Mouse (Mus musculus) urinary bladder, postnatal 36 days (tissue): ENCODE results near the gene Krtap5-1.
A peak's percentile ranks its signal among the peaks of the same experiment; 100 is the strongest.
"Not testable (repeated sequence)": the region's sequence is repeated elsewhere in the genome, so short reads cannot be mapped to it uniquely, and the experiment has no call there.

Experiments
- DNase-seq, 2 experiments: peaks; one replicate each; pipeline ENCODE4 v3.0.0; 2022; ENCODE audit warnings: low spot score in 2 of 2, mixed read lengths in 1 of 2

Gene Krtap5-1

GRCm38 (mm10) chr7:142297018-142297417 lies at the start of gene Krtap5-1:
Gene Krtap5-1 (minus strand): TSS chr7:142297118.
- DNase-seq, result not testable (repeated sequence)

GRCm38 (mm10) chr7:142342247-142342640 lies 45.3 kb upstream of the Krtap5-1 start:
- DNase-seq, result no peak

GRCm38 (mm10) chr7:142341564-142342246 lies 44.8 kb upstream of the Krtap5-1 start:
- DNase-seq, result peak in 1 of 2 experiments; percentile 42

GRCm38 (mm10) chr7:142340269-142340970 lies 43.5 kb upstream of the Krtap5-1 start:
- no peak for DNase-seq

- no peak for DNase-seq
Observed at GRCm38 (mm10) chr7:142335151-142335550, 38.2 kb upstream of the Krtap5-1 start.

GRCm38 (mm10) chr7:142334246-142334645 lies 37.3 kb upstream of the Krtap5-1 start:
- peak; percentile 87 for DNase-seq

- not testable (repeated sequence) for DNase-seq
Observed at GRCm38 (mm10) chr7:142332741-142333140, 35.8 kb upstream of the Krtap5-1 start.

GRCm38 (mm10) chr7:142331281-142331680 lies 34.4 kb upstream of the Krtap5-1 start:
- no peak for DNase-seq

GRCm38 (mm10) chr7:142330271-142330724 lies 33.4 kb upstream of the Krtap5-1 start:
- no peak for DNase-seq

GRCm38 (mm10) chr7:142328507-142328906 lies 31.6 kb upstream of the Krtap5-1 start:
- no peak for DNase-seq

- DNase-seq, result no peak
Observed at GRCm38 (mm10) chr7:142326714-142327445, 30.0 kb upstream of the Krtap5-1 start.

- no peak for DNase-seq
Observed at GRCm38 (mm10) chr7:142323396-142324117, 26.6 kb upstream of the Krtap5-1 start.

- DNase-seq, result no peak
Observed at GRCm38 (mm10) chr7:142322641-142323040, 25.7 kb upstream of the Krtap5-1 start.

- DNase-seq, result not testable (repeated sequence)
Observed at GRCm38 (mm10) chr7:142321637-142322306, 24.9 kb upstream of the Krtap5-1 start.

- DNase-seq, result no peak
Observed at GRCm38 (mm10) chr7:142320906-142321305, 24.0 kb upstream of the Krtap5-1 start.

- no peak for DNase-seq
Observed at GRCm38 (mm10) chr7:142319124-142319523, 22.2 kb upstream of the Krtap5-1 start.

GRCm38 (mm10) chr7:142317216-142317615 lies 20.3 kb upstream of the Krtap5-1 start:
- no peak for DNase-seq

GRCm38 (mm10) chr7:142316558-142316957 lies 19.6 kb upstream of the Krtap5-1 start:
- DNase-seq, result no peak

GRCm38 (mm10) chr7:142314600-142315285 lies 17.8 kb upstream of the Krtap5-1 start:
- DNase-seq, result no peak

GRCm38 (mm10) chr7:142303929-142304328 lies 7.0 kb upstream of the Krtap5-1 start:
- DNase-seq, result not testable (repeated sequence)
